13 mouse cellular contexts compared by ENCODE assay signal in genomic region chr11:37480236-37480635, GRCm38 (mm10).
DNase-seq lines count a peak whose midpoint lies in the region; ATAC-seq and TF ChIP-seq lines count a peak whose summit lies in the region.
"Had no signal": no experiment of that assay in that cellular context is flagged by ENCODE, and none has a peak within 500 bp of the region (broad histone marks: within the 10 kb centered on the region; RNA-seq: fewer than 3 reads in every experiment).

No protein-coding gene starts in this region.

- H3K9ac ChIP-seq in forebrain, embryonic 14.5 days (ENCODE audit: low read length) = no peak overlapping the region
- no peak overlapping the region for H3K9ac ChIP-seq in forebrain, embryonic 16.5 days (replicated peaks; ENCODE audit: low read depth, low read length)
- H3K9ac ChIP-seq in intestine, embryonic 15.5 days = no peak overlapping the region
- H3K9ac ChIP-seq: liver, embryonic 14.5 days had no signal

- TF ChIP-seq CTCF in left cerebral cortex, adult 2 months (IDR thresholded peaks at IDR 0.05) = no peak

- no peak overlapping the region for H3K4me3 ChIP-seq in forebrain, embryonic 14.5 days (ENCODE audit: low read depth, low read length)
- no peak overlapping the region for H3K4me3 ChIP-seq in forebrain, embryonic 10.5 days
- H3K4me3 ChIP-seq in left cerebral cortex, adult 2 months = no peak overlapping the region
- no peak overlapping the region for H3K4me3 ChIP-seq in forebrain, embryonic 16.5 days (replicated peaks; ENCODE audit: low read length)
- no peak overlapping the region for H3K4me3 ChIP-seq in intestine, embryonic 15.5 days (replicated peaks)
- H3K4me3 ChIP-seq: midbrain, embryonic 10.5 days had no signal

- no peaks in the 10 kb centered on the region for H3K4me1 ChIP-seq in forebrain, embryonic 14.5 days (ENCODE audit: control insufficient read depth, insufficient read depth, low read length)
- H3K4me1 ChIP-seq in forebrain, embryonic 10.5 days = no peaks in the 10 kb centered on the region
- H3K4me1 ChIP-seq in forebrain, embryonic 16.5 days (replicated peaks; ENCODE audit: control insufficient read depth, insufficient read depth, low read length) = 0 out of 2 replicates have a peak, but pooled peaks cover 4% of the 10 kb centered on the region
- H3K4me1 ChIP-seq in intestine, embryonic 15.5 days (replicated peaks) = no peaks in the 10 kb centered on the region
- H3K4me1 ChIP-seq: midbrain, embryonic 10.5 days had no signal

- H3K27ac ChIP-seq in forebrain, embryonic 14.5 days (ENCODE audit: low read depth, low read length) = no peak overlapping the region
- H3K27ac ChIP-seq in forebrain, embryonic 10.5 days = no peak overlapping the region
- H3K27ac ChIP-seq in left cerebral cortex, adult 2 months = no peak overlapping the region
- H3K27ac ChIP-seq in forebrain, embryonic 16.5 days (ENCODE audit: low read length) = peak overlapping the region; percentile 73
- H3K27ac ChIP-seq in intestine, embryonic 15.5 days = no peak overlapping the region
- H3K27ac ChIP-seq: liver, embryonic 14.5 days; midbrain, embryonic 10.5 days; stomach, postnatal 0 days had no signal

- intact Hi-C loops in left cerebral cortex, postnatal 10 days (cut with DNase I) = no loop called here
- intact Hi-C loops in left cerebral cortex, adult 2 months (cut with DNase I) = loop anchor here (5.0 kb wide), 1 partner anchor 243 kb away; the partner anchor contains the start of gene Tenm2

- ATAC-seq in forebrain, embryonic 14.5 days = peak; percentile 89
- peak; percentile 96 for ATAC-seq in forebrain, embryonic 16.5 days
- no peak for ATAC-seq in intestine, embryonic 15.5 days

- peak; percentile 85 for DNase-seq in forebrain, embryonic 14.5 days (ENCODE audit: low spot score)
- no peak for DNase-seq in forebrain, embryonic 10.5 days (ENCODE audit: extremely low spot score, low spot score)
- peak; percentile 8 to 33 for DNase-seq in left cerebral cortex, postnatal 10 days (ENCODE audit: extremely low spot score in 1 of 2, low spot score in 2 of 2)
- no peak for DNase-seq in left cerebral cortex, adult 2 months (ENCODE audit: extremely low spot score in 1 of 2, low spot score in 2 of 2)
- peak; percentile 13 to 58 for DNase-seq in layer of hippocampus, postnatal 25 days (ENCODE audit: extremely low spot score in 1 of 2, low spot score in 1 of 2)
- DNase-seq in Muller cell, postnatal 12 days (ENCODE audit: inconsistent ontology term) = no peak
- DNase-seq: kidney, adult 11 months had no signal

- H3K27me3 ChIP-seq in forebrain, embryonic 14.5 days (replicated peaks; ENCODE audit: control insufficient read depth, insufficient read depth, low read length) = no peaks in the 10 kb centered on the region
- H3K27me3 ChIP-seq in forebrain, embryonic 10.5 days (ENCODE audit: poor library complexity, severe bottlenecking) = no peaks in the 10 kb centered on the region
- H3K27me3 ChIP-seq in forebrain, embryonic 16.5 days (replicated peaks; ENCODE audit: control insufficient read depth, insufficient read depth, low read length) = no peaks in the 10 kb centered on the region
- H3K27me3 ChIP-seq in intestine, embryonic 15.5 days (replicated peaks) = no peaks in the 10 kb centered on the region
- H3K27me3 ChIP-seq: CH12.LX had no signal

- H3K9me3 ChIP-seq in forebrain, embryonic 14.5 days (replicated peaks; ENCODE audit: control insufficient read depth, low read length) = no peaks in the 10 kb centered on the region
- H3K9me3 ChIP-seq in forebrain, embryonic 10.5 days = no peaks in the 10 kb centered on the region
- no peaks in the 10 kb centered on the region for H3K9me3 ChIP-seq in forebrain, embryonic 16.5 days (ENCODE audit: control insufficient read depth, low read length)
- H3K9me3 ChIP-seq in intestine, embryonic 15.5 days = no peaks in the 10 kb centered on the region
- H3K9me3 ChIP-seq: midbrain, embryonic 10.5 days had no signal

- no peak overlapping the region for H3K4me2 ChIP-seq in forebrain, embryonic 14.5 days (ENCODE audit: low read length)
- no peak overlapping the region for H3K4me2 ChIP-seq in forebrain, embryonic 16.5 days (ENCODE audit: low read length)
- no peak overlapping the region for H3K4me2 ChIP-seq in intestine, embryonic 15.5 days (replicated peaks)

- 26% methylated on average over 3 of the region's 3 CpGs for WGBS in forebrain, embryonic 14.5 days
- WGBS in forebrain, embryonic 10.5 days = 79% methylated on average over 3 of the region's 3 CpGs
- WGBS in forebrain, embryonic 16.5 days = 17% methylated on average over 3 of the region's 3 CpGs
- 73% methylated on average over 3 of the region's 3 CpGs for WGBS in intestine, embryonic 15.5 days

- H3K36me3 ChIP-seq in forebrain, embryonic 14.5 days (ENCODE audit: control insufficient read depth, insufficient read depth, low read length) = no peaks in the 10 kb centered on the region
- no peaks in the 10 kb centered on the region for H3K36me3 ChIP-seq in forebrain, embryonic 10.5 days (replicated peaks)
- H3K36me3 ChIP-seq in forebrain, embryonic 16.5 days (ENCODE audit: control insufficient read depth, insufficient read depth) = no peaks in the 10 kb centered on the region
- no peaks in the 10 kb centered on the region for H3K36me3 ChIP-seq in intestine, embryonic 15.5 days
- H3K36me3 ChIP-seq: midbrain, embryonic 10.5 days had no signal

Comparison
In these comparisons a context has a peak if more than half of its experiments do, and no peak if none do; other contexts are left out.
1. DNase-seq: peak in forebrain, embryonic 14.5 days (single experiment), left cerebral cortex, postnatal 10 days (2 of 2) and layer of hippocampus, postnatal 25 days (2 of 2); none in forebrain, embryonic 10.5 days (single experiment), left cerebral cortex, adult 2 months (0 of 2) and Muller cell, postnatal 12 days (single experiment).